Mouse (Mus musculus): Measurements from ENCODE around the gene Slc2a4. TPM values are rescaled to one million over a fixed set of nuclear protein-coding genes. Genes with fewer than 3 reads are reported as not detected.
A peak's percentile ranks its signal among the peaks of the same experiment; 100 is the strongest.
"Not testable (repeated sequence)": the region's sequence is repeated elsewhere in the genome, so short reads cannot be mapped to it uniquely, and the experiment has no call there.

Slc2a4 gene
- total RNA-seq, 1 experiment from 2014 or later, result not detected

GRCm38 (mm10) chr11:69930176-69930575, 17.8 kb downstream of the Slc2a4 start:
- not testable (repeated sequence) for ATAC-seq (ENCODE audit: extremely low read depth, insufficient number of reproducible peaks, low FRiP score, poor library complexity, severe bottlenecking)

- no peak for ATAC-seq (ENCODE audit: extremely low read depth, insufficient number of reproducible peaks, low FRiP score, poor library complexity, severe bottlenecking)
Measured at GRCm38 (mm10) chr11:69929712-69930111, 18.3 kb downstream of the Slc2a4 start.

GRCm38 (mm10) chr11:69927501-69927900, 20.5 kb downstream of the Slc2a4 start:
- no peak for ATAC-seq (ENCODE audit: extremely low read depth, insufficient number of reproducible peaks, low FRiP score, poor library complexity, severe bottlenecking)

GRCm38 (mm10) chr11:69922796-69923195, 25.2 kb downstream of the Slc2a4 start:
- no peak for ATAC-seq (ENCODE audit: extremely low read depth, insufficient number of reproducible peaks, low FRiP score, poor library complexity, severe bottlenecking)

DNA sequence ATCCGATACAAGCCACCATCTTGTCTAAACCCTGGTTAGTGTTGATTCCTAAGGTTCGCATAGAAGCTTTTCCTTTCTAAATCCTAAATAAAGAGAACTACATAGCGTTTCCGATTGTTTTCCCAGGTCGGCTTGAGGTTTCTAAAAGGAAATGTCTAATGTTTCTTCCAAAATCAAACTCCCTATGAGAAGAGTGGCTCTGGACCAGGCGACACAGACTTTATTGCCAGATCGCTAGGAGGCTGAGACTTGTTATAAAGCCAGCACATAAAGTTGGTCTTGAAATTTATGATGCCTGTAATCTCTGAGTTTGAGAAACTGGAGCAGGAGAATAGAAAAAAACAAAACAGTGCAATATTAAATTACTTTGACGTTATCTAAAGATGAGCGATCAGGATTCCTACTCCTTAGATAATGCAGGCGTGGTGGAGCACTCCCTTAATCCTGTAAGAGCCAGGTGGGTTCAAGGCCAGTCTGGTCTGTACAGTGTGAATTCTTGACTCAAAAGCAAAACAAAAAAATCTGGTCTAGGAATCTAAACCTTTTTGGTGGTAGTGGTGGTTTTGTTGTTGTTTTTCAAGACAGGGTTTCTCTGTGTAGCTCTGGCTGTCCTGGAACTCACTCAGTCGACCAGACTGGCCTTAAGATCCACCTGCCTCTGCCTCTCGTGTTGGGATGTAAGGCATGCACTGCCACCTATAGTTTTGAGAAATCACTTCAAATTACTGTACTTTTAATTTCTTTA, 25.8 kb downstream of the Slc2a4 start:
- ATAC-seq (ENCODE audit: extremely low read depth, insufficient number of reproducible peaks, low FRiP score, poor library complexity, severe bottlenecking), result no peak

GRCm38 (mm10) chr11:69921114-69922011, 26.6 kb downstream of the Slc2a4 start, which contains the start of gene Eif5a:
Gene Eif5a (minus strand): TSS chr11:69921958.
- ATAC-seq (ENCODE audit: extremely low read depth, insufficient number of reproducible peaks, low FRiP score, poor library complexity, severe bottlenecking), result peak; percentile 80

DNA sequence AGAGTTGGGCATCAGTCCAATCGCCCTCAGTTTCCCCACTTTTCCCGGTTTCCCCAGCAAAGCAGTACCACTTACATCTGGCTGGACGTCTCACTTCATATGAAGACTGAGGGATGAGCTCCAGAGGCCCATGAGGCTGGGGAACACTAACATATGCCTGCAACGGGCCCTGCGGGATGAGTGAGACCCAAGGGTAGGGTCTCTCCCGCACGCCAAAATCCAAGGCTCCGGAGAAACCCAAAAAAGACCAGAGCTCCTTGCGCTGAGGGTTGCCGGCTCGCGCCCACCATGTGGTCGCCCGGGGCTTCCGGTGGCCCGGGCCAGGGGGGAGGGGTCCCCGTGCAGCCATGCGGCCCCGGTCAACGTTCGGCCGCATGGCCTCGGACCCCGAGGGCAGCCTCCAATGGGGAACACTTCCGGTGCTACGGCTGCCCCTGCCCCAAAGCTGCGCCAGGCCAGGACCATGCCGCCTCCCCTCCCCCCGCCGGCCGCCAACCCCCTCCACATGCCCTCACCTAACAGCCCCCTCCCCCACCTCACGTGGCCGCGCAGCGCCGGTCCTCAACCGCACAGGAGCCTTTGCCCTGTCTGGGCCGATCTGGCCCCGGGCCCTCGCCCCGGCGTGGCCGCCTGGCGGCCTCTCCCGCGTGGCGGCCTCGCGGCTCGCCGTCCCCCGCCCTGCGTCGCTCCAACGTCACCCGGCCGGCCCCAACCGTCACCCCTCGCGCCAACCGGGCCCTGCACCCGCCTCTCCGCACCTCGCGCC, 27.5 kb downstream of the Slc2a4 start:
- ATAC-seq (ENCODE audit: extremely low read depth, insufficient number of reproducible peaks, low FRiP score, poor library complexity, severe bottlenecking), result no peak

- peak; percentile 43 for ATAC-seq (ENCODE audit: extremely low read depth, insufficient number of reproducible peaks, low FRiP score, poor library complexity, severe bottlenecking)
Measured at GRCm38 (mm10) chr11:69919661-69920265, 28.2 kb downstream of the Slc2a4 start.

- no peak for ATAC-seq (ENCODE audit: extremely low read depth, insufficient number of reproducible peaks, low FRiP score, poor library complexity, severe bottlenecking)
Measured at GRCm38 (mm10) chr11:69919053-69919452, 28.9 kb downstream of the Slc2a4 start.

- no peak for ATAC-seq (ENCODE audit: extremely low read depth, insufficient number of reproducible peaks, low FRiP score, poor library complexity, severe bottlenecking)
Measured at GRCm38 (mm10) chr11:69918118-69918517, 29.9 kb downstream of the Slc2a4 start.

DNA sequence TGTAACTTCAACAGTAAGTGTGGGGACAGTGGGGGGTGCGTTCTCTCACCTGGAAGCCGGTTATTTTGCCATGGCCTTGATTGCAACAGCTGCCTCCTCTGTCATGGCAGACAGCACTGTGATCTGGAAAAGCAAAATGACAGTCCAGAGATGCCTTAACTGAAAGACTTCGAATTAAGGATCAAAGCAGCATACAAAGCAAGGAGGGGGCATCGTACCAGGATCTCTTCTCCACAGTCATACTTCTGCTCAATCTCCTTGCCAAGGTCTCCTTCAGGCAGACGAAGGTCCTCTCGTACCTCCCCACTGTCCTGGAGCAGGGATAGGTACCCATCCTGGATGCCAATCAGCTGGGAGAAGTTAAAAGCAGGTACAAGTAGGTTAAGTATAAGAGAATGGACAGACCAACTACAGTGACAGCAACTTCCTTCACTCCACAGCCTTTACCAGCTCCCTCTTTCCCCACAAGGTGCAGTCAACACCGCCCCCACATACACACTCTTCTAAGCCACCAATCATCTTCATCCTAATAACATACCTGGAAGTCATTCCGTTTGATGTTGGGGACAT, 30.5 kb downstream of the Slc2a4 start:
- no peak for ATAC-seq (ENCODE audit: extremely low read depth, insufficient number of reproducible peaks, low FRiP score, poor library complexity, severe bottlenecking)

DNA sequence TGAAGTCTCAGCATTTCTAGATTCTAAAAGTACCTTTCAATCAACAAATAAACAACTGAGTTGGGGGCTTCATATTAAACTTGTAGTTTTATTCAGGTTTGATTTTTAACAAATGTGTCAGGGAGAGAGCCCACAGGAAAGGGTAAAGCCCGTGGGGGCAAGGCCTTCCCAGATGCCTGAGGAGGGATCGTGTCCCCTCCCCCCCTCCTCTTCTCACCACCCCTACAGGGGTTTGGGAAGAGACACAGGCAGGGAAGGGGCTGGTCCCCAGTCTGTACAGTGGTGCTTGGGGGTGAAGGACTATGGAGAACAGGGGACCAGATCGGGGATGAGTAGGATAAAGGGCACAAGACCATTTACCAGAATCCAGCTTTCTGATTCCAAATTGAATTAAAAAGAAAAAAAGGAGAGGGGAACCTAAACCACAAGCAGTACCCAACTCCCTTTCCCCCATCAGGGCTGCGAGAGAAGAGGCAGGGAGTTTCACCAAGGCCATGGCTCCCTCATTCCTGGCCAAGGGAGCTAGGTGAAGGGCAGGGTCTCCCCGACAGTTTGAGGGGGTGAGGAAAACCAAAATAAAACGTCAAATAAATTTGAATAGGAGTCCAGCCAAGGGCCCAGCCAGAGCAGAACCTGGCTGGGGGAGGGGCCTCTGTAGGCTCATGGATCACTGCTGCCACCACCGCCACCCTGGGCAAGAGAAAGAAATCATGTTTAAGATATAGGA, 31.2 kb downstream of the Slc2a4 start:
- ATAC-seq (ENCODE audit: extremely low read depth, insufficient number of reproducible peaks, low FRiP score, poor library complexity, severe bottlenecking), result not testable (repeated sequence)

GRCm38 (mm10) chr11:69915667-69916627, 32.0 kb downstream of the Slc2a4 start:
- no peak for ATAC-seq (ENCODE audit: extremely low read depth, insufficient number of reproducible peaks, low FRiP score, poor library complexity, severe bottlenecking)

DNA sequence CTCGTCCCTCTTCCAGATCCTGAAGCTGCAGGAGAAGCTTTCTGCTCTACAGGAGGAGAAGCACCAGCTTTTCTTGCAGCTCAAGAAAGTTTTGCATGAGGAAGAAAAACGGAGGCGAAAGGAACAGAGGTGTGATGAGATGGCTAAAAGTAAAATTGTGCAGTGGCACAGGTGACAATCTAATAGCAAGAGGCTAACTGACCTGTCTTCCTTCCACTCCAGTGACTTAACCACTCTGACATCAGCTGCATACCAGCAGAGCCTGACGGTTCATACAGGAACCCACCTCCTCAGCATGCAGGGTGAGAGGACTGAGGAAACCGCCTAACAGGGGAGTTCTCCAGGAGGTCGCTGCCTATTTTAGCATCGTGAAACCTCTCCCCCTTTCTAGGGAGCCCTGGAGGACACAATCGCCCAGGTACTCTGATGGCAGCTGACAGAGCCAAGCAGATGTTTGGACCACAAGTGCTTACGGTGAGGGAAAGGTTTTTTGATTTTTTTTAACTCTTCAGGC, 33.0 kb downstream of the Slc2a4 start:
- ATAC-seq (ENCODE audit: extremely low read depth, insufficient number of reproducible peaks, low FRiP score, poor library complexity, severe bottlenecking), result no peak

GRCm38 (mm10) chr11:69914372-69914764, 33.6 kb downstream of the Slc2a4 start:
- no peak for ATAC-seq (ENCODE audit: extremely low read depth, insufficient number of reproducible peaks, low FRiP score, poor library complexity, severe bottlenecking)

DNA sequence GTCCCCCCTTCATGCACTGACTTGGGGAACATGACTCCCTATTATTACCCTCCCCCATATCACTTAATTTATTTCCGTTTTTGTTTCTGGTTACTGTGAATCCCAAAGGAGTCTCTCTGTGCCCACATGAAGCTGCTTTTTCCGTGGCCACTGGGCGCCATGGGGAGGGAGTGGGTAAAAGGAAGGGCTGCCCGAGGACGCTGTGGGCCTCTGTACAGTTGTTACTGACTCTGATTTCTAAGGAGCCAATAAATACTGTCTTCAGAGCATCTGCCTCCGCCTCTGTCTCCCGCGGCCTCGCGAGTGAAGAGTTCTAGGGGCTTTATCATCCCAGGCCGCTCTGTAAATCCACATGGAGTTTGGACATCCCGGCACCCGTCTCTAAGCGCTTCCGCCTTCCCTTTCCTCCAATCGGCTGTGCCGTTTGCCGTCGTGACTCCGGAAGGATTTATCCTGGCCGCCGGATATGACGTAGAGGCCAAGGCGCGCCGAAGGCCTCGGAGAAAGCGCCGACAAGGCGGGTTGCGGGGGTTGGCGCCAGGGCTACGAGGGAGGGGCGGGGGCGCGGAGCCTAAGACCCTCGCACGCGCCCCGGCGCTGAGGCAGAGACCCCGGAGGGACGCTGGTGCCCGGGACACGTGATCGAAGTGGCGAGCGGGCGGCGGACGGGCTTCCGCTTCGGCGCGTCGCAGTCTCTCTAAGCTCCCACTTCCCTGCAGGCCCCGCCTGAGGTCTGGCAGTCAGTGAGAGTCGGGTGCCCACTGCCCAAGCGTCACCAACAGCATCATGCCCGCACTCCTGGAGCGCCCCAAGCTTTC, 34.2 kb downstream of the Slc2a4 start, which contains the start of gene Gps2:
Gps2 (plus strand) TSS at position 335 of the 818 bp plus-strand sequence.
- ATAC-seq (ENCODE audit: extremely low read depth, insufficient number of reproducible peaks, low FRiP score, poor library complexity, severe bottlenecking), result peak; percentile 89

Data from neutrophil, adult 5-6 weeks (primary cell).